Mouse (Mus musculus): ENCODE measurements around the gene Snx29. TPM values are rescaled to one million over a fixed set of nuclear protein-coding genes. Genes with fewer than 3 reads are reported as not detected.
A peak's percentile ranks its signal among the peaks of the same experiment; 100 is the strongest.
"Not testable (repeated sequence)": the region's sequence is repeated elsewhere in the genome, so short reads cannot be mapped to it uniquely, and the experiment has no call there.

Snx29 gene
- polyA plus RNA-seq, 1 experiment from 2014 or later: 14.3 TPM

- no peaks in the 10 kb centered on the region for H3K36me3 ChIP-seq (replicated peaks; ENCODE audit: control insufficient read depth, insufficient read depth)
- H3K4me1 ChIP-seq (replicated peaks; ENCODE audit: control insufficient read depth, insufficient read depth, low read length): no peaks in the 10 kb centered on the region
- 91% methylated on average over 4 of the region's 4 CpGs for WGBS
- ATAC-seq (ENCODE audit: low FRiP score) (no peak), DNase-seq (ENCODE audit: low spot score) (no peak)
- no peak overlapping the region for H3K4me2 ChIP-seq (replicated peaks)
- no peak overlapping the region for H3K9ac ChIP-seq
- H3K9me3 ChIP-seq (ENCODE audit: control insufficient read depth, low read length): no peaks in the 10 kb centered on the region
- H3K27ac ChIP-seq: no peak overlapping the region
- H3K4me3 ChIP-seq (replicated peaks; ENCODE audit: low read length): no peak overlapping the region
- no peaks in the 10 kb centered on the region for H3K27me3 ChIP-seq (ENCODE audit: control insufficient read depth, insufficient read depth, low read length)
Measured at GRCm38 (mm10) chr16:11343292-11343815, 20.6 kb downstream of the Snx29 start.

- Histone ChIP-seq H3K9ac (no peak overlapping the region), H3K4me1 (replicated peaks; ENCODE audit: control insufficient read depth, insufficient read depth, low read length) (no peaks in the 10 kb centered on the region), H3K36me3 (replicated peaks; ENCODE audit: control insufficient read depth, insufficient read depth) (peaks cover 9% of the 10 kb centered on the region; the same call in 1 of the 2 replicates), H3K4me3 (replicated peaks; ENCODE audit: low read length) (no peak overlapping the region), H3K27ac (no peak overlapping the region), H3K4me2 (replicated peaks) (no peak overlapping the region), H3K27me3 (ENCODE audit: control insufficient read depth, insufficient read depth, low read length) (no peaks in the 10 kb centered on the region), H3K9me3 (ENCODE audit: control insufficient read depth, low read length) (no peaks in the 10 kb centered on the region)
- ATAC-seq (ENCODE audit: low FRiP score) (no peak), DNase-seq (ENCODE audit: low spot score) (no peak)
- WGBS: 83% methylated on average over 7 of the region's 7 CpGs
Measured at GRCm38 (mm10) chr16:11351903-11352302, 29.2 kb downstream of the Snx29 start.

DNA sequence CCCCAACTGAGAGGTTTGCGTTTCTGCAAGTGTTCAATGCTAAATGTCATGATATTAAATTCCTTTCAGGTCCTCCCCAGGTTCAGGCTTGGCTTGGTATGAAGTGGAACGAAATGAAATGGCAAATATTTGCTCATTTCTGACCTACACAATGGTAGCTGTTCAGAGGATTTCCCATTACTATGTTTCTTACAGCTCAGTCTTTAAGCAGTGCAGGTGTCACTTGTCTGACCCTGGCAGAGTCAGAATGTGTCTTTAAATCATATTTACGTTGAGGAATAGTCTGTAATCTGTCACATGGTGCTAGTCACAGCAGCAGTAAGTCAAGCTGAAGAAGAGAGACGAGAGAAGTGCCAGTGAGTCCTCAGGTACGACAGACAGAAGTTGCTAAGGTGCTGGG, 36.5 kb downstream of the Snx29 start:
- Histone ChIP-seq H3K36me3 (replicated peaks; ENCODE audit: control insufficient read depth, insufficient read depth) (no peaks in the 10 kb centered on the region; the same call in 1 of the 2 replicates), H3K4me2 (replicated peaks) (no peak overlapping the region), H3K4me1 (replicated peaks; ENCODE audit: control insufficient read depth, insufficient read depth, low read length) (0 out of 2 replicates have a peak, but pooled peaks cover 3% of the 10 kb centered on the region), H3K9me3 (ENCODE audit: control insufficient read depth, low read length) (no peaks in the 10 kb centered on the region), H3K27me3 (ENCODE audit: control insufficient read depth, insufficient read depth, low read length) (no peaks in the 10 kb centered on the region), H3K27ac (no peak overlapping the region), H3K4me3 (replicated peaks; ENCODE audit: low read length) (no peak overlapping the region), H3K9ac (no peak overlapping the region)
- DNase-seq (ENCODE audit: low spot score) (no peak), ATAC-seq (ENCODE audit: low FRiP score) (no peak)
- WGBS: 80% methylated on average over 5 of the region's 5 CpGs

DNA sequence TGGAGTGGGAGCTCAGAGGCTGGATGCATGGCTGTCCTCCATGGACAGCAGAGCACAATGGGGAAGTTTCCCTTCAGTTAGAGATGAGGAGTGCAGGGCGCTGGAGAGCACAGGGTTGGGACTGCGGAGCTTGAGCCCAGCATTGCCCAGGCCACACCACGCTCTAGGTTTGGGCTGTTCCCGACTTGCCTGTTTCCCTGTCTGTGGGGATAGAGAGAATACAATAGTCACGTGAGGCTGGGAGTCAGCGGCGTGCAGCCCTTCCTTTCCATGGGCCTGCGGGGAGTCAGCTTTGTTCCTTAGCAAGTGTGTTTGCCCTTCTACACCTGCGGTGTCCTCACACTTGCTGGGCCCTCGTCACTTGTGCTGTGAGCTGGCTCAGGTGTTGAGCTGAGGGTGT, 37.2 kb downstream of the Snx29 start:
- Histone ChIP-seq H3K9me3 (ENCODE audit: control insufficient read depth, low read length) (no peaks in the 10 kb centered on the region), H3K4me2 (replicated peaks) (no peak overlapping the region), H3K9ac (no peak overlapping the region), H3K27ac (no peak overlapping the region), H3K4me3 (replicated peaks; ENCODE audit: low read length) (no peak overlapping the region), H3K27me3 (ENCODE audit: control insufficient read depth, insufficient read depth, low read length) (no peaks in the 10 kb centered on the region), H3K36me3 (replicated peaks; ENCODE audit: control insufficient read depth, insufficient read depth) (no peaks in the 10 kb centered on the region), H3K4me1 (replicated peaks; ENCODE audit: control insufficient read depth, insufficient read depth, low read length) (0 out of 2 replicates have a peak, but pooled peaks cover 3% of the 10 kb centered on the region)
- WGBS: 20% methylated on average over 10 of the region's 10 CpGs
- DNase-seq (ENCODE audit: low spot score): no peak
- no peak for ATAC-seq (ENCODE audit: low FRiP score)

- H3K4me1 ChIP-seq (replicated peaks; ENCODE audit: control insufficient read depth, insufficient read depth, low read length); H3K9me3 ChIP-seq (ENCODE audit: control insufficient read depth, low read length); H3K4me2 ChIP-seq (replicated peaks); DNase-seq (ENCODE audit: low spot score); ATAC-seq (ENCODE audit: low FRiP score); H3K9ac ChIP-seq; H3K36me3 ChIP-seq (replicated peaks; ENCODE audit: control insufficient read depth, insufficient read depth); H3K4me3 ChIP-seq (replicated peaks; ENCODE audit: low read length); H3K27me3 ChIP-seq (ENCODE audit: control insufficient read depth, insufficient read depth, low read length); H3K27ac ChIP-seq: not testable (repeated sequence)
- 69% methylated on average over 2 of the region's 2 CpGs for WGBS
Measured at GRCm38 (mm10) chr16:11360576-11360975, 37.9 kb downstream of the Snx29 start.

GRCm38 (mm10) chr16:11365626-11366025, 42.9 kb downstream of the Snx29 start:
- Histone ChIP-seq H3K4me3 (replicated peaks; ENCODE audit: low read length) (no peak overlapping the region), H3K27ac (no peak overlapping the region), H3K4me1 (replicated peaks; ENCODE audit: control insufficient read depth, insufficient read depth, low read length) (peaks cover 19% of the 10 kb centered on the region), H3K9me3 (ENCODE audit: control insufficient read depth, low read length) (no peaks in the 10 kb centered on the region), H3K36me3 (replicated peaks; ENCODE audit: control insufficient read depth, insufficient read depth) (no peaks in the 10 kb centered on the region), H3K4me2 (replicated peaks) (no peak overlapping the region), H3K9ac (no peak overlapping the region), H3K27me3 (ENCODE audit: control insufficient read depth, insufficient read depth, low read length) (no peaks in the 10 kb centered on the region)
- DNase-seq (ENCODE audit: low spot score) (no peak), ATAC-seq (ENCODE audit: low FRiP score) (no peak)
- WGBS: 81% methylated on average over 5 of the region's 5 CpGs

DNA sequence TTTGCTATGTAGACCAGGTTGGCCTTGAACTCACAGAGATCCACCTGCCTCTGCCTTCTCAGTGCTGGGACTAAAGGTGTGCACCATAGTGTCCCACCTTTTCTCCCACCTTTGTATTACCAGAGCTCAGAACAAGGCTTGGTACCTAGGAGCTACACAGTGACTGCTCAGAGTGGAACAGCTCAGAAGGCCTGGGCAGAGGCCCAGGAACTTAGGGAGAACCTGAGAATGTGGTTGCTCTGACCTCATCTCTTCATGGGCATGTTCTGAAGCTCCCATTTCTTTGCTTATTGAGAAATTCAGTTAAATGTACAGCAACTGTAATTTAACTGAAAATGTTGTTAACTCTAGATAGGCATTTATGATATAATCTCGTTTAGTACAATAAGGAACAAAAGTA, 44.1 kb downstream of the Snx29 start:
- DNase-seq (ENCODE audit: low spot score): no peak
- WGBS: 66% methylated on average over 1 of the region's 1 CpGs
- H3K4me3 ChIP-seq (replicated peaks; ENCODE audit: low read length): no peak overlapping the region
- no peaks in the 10 kb centered on the region for H3K36me3 ChIP-seq (replicated peaks; ENCODE audit: control insufficient read depth, insufficient read depth)
- H3K27ac ChIP-seq: no peak overlapping the region
- peaks cover 20% of the 10 kb centered on the region for H3K4me1 ChIP-seq (replicated peaks; ENCODE audit: control insufficient read depth, insufficient read depth, low read length)
- H3K9ac ChIP-seq: no peak overlapping the region
- no peak overlapping the region for H3K4me2 ChIP-seq (replicated peaks)
- H3K9me3 ChIP-seq (ENCODE audit: control insufficient read depth, low read length): no peaks in the 10 kb centered on the region
- ATAC-seq (ENCODE audit: low FRiP score): no peak
- H3K27me3 ChIP-seq (ENCODE audit: control insufficient read depth, insufficient read depth, low read length): no peaks in the 10 kb centered on the region

DNA sequence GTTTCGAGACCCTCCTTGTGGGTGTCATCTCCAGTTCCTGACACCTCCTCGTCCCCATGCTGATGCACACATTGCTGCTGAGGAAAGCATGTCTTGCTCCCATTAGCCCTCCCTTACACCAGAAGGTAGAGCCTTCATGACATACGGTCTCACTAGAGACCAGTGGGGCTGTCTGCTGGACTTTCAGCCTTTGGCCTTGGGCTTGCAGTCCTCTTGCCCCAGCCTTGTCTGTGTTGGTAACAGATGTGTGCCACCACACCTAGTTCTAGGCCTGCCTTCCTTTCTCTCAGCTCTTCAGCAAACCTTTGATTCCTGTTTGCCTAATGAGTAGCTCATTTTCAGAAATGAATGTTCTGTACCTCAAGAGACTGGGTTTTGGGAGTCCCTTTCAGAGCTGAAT, 45.7 kb downstream of the Snx29 start:
- ATAC-seq (ENCODE audit: low FRiP score) (no peak), DNase-seq (ENCODE audit: low spot score) (no peak)
- Histone ChIP-seq H3K36me3 (replicated peaks; ENCODE audit: control insufficient read depth, insufficient read depth) (0 out of 2 replicates have a peak, but pooled peaks cover 4% of the 10 kb centered on the region), H3K27ac (no peak overlapping the region), H3K4me2 (replicated peaks) (no peak overlapping the region), H3K9me3 (ENCODE audit: control insufficient read depth, low read length) (no peaks in the 10 kb centered on the region), H3K4me1 (replicated peaks; ENCODE audit: control insufficient read depth, insufficient read depth, low read length) (peaks cover 20% of the 10 kb centered on the region), H3K9ac (no peak overlapping the region), H3K27me3 (ENCODE audit: control insufficient read depth, insufficient read depth, low read length) (no peaks in the 10 kb centered on the region), H3K4me3 (replicated peaks; ENCODE audit: low read length) (no peak overlapping the region)
- WGBS: 93% methylated on average over 3 of the region's 3 CpGs

GRCm38 (mm10) chr16:11369162-11369561, 46.5 kb downstream of the Snx29 start:
- DNase-seq (ENCODE audit: low spot score) (no peak), ATAC-seq (ENCODE audit: low FRiP score) (no peak)
- no peak overlapping the region for H3K9ac ChIP-seq
- H3K36me3 ChIP-seq (replicated peaks; ENCODE audit: control insufficient read depth, insufficient read depth): 0 out of 2 replicates have a peak, but pooled peaks cover 4% of the 10 kb centered on the region
- H3K4me3 ChIP-seq (replicated peaks; ENCODE audit: low read length): no peak overlapping the region
- no peak overlapping the region for H3K4me2 ChIP-seq (replicated peaks)
- H3K27ac ChIP-seq: peak overlapping the region; percentile 62
- WGBS: 56% methylated on average over 4 of the region's 4 CpGs
- H3K9me3 ChIP-seq (ENCODE audit: control insufficient read depth, low read length): no peaks in the 10 kb centered on the region
- H3K4me1 ChIP-seq (replicated peaks; ENCODE audit: control insufficient read depth, insufficient read depth, low read length): peaks cover 20% of the 10 kb centered on the region
- no peaks in the 10 kb centered on the region for H3K27me3 ChIP-seq (ENCODE audit: control insufficient read depth, insufficient read depth, low read length)

GRCm38 (mm10) chr16:11369642-11370041, 46.9 kb downstream of the Snx29 start:
- H3K4me2 ChIP-seq (replicated peaks): no peak overlapping the region
- no peak overlapping the region for H3K9ac ChIP-seq
- H3K9me3 ChIP-seq (ENCODE audit: control insufficient read depth, low read length): no peaks in the 10 kb centered on the region
- ATAC-seq (ENCODE audit: low FRiP score) (peak; percentile 73), DNase-seq (ENCODE audit: low spot score) (peak; percentile 65)
- H3K27ac ChIP-seq: peak overlapping the region; percentile 62
- H3K27me3 ChIP-seq (ENCODE audit: control insufficient read depth, insufficient read depth, low read length): no peaks in the 10 kb centered on the region
- WGBS: 0% methylated on average over 1 of the region's 1 CpGs
- peaks cover 20% of the 10 kb centered on the region for H3K4me1 ChIP-seq (replicated peaks; ENCODE audit: control insufficient read depth, insufficient read depth, low read length)
- no peak overlapping the region for H3K4me3 ChIP-seq (replicated peaks; ENCODE audit: low read length)
- H3K36me3 ChIP-seq (replicated peaks; ENCODE audit: control insufficient read depth, insufficient read depth): 0 out of 2 replicates have a peak, but pooled peaks cover 4% of the 10 kb centered on the region
